Mouse (Mus musculus) liver, adult 2 months (tissue): ENCODE measurements around the gene Inpp5f. TPM values are rescaled to one million over a fixed set of nuclear protein-coding genes. Genes with fewer than 3 reads are reported as not detected.

Experiments
- DNase-seq: peaks from one replicate; pipeline ENCODE4 v3.0.0-alpha.2; 2011; ENCODE audit warnings: low read depth, low spot score; ENCODE audit errors: extremely low read depth
- H3K27ac ChIP-seq: fragments of 200-500 bp; replicated peaks from 2 replicates; pipeline ENCODE4 v1.5.1; 2012; ENCODE audit warnings: low read depth, mild to moderate bottlenecking, control low read depth, inconsistent platforms, low read length; ENCODE audit not compliant: insufficient read depth
- H3K27me3 ChIP-seq: fragments of 200-500 bp; 2 replicates; pipeline ENCODE4 v1.6.1; 2012; ENCODE audit warnings: mild to moderate bottlenecking, moderate library complexity, low read length, inconsistent platforms; ENCODE audit not compliant: control insufficient read depth, insufficient read depth
- H3K36me3 ChIP-seq: fragments of 200-500 bp; 2 replicates; pipeline ENCODE4 v1.6.1; 2012; ENCODE audit warnings: low read length, inconsistent platforms; ENCODE audit not compliant: control insufficient read depth, insufficient read depth
- H3K4me1 ChIP-seq: fragments of 200-500 bp; 2 replicates; pipeline ENCODE4 v1.6.1; 2011; ENCODE audit warnings: low read length; ENCODE audit not compliant: control insufficient read depth, insufficient read depth
- H3K4me3 ChIP-seq: fragments of 200-500 bp; 2 replicates; pipeline ENCODE4 v1.5.1; 2011; ENCODE audit warnings: low read depth, mild to moderate bottlenecking, control low read depth, low read length, moderate library complexity; ENCODE audit not compliant: insufficient read depth
- H3K79me2 ChIP-seq: fragments of 200-500 bp; 2 replicates; pipeline ENCODE4 v1.6.1; 2012; ENCODE audit warnings: inconsistent platforms, mild to moderate bottlenecking, low read length, moderate library complexity; ENCODE audit not compliant: control insufficient read depth, insufficient read depth
- H3K9ac ChIP-seq: fragments of 200-500 bp; 2 replicates; pipeline ENCODE4 v1.6.1; 2012; ENCODE audit warnings: low read depth, mild to moderate bottlenecking, control low read depth, inconsistent platforms, low read length
- CTCF ChIP-seq: fragments of 200-500 bp; IDR thresholded peaks from 2 replicates; pipeline ENCODE4 v1.5.1; 2011; ENCODE audit warnings: low read depth, low read length, control low read depth
- POLR2A ChIP-seq: fragments of 200-500 bp; IDR thresholded peaks from 2 replicates; pipeline ENCODE4 v1.6.1; 2011; ENCODE audit warnings: low read length, control low read depth; ENCODE audit not compliant: insufficient read depth; ENCODE audit errors: extremely low read depth
- WGBS: fragments of 180-500 bp; shearing (Covaris S2); methylation state at CpG from one replicate; pipeline ENCODE4 v1.1.7; 2018; 5-methylcytosine and 5-hydroxymethylcytosine counted together
- polyA plus RNA-seq: library from polyadenylated mRNA; depleted of rRNA; stranded (reverse); fragments of >200 nt; gene quantifications from 2 replicates; pipeline ENCODE4 v1.2.3, GENCODE M21; 2012
- total RNA-seq: library from RNA; depleted of rRNA; stranded (reverse); fragments of >200 nt; gene quantifications from 2 replicates; pipeline ENCODE4 v1.2.3, GENCODE M21; 2014

Gene Inpp5f
- total and polyA plus RNA-seq, 2 experiments, result 5.5 to 13.1 TPM

GRCm38 (mm10) chr7:128725189-128725588 lies 114.1 kb downstream of the Inpp5f start:
- DNase-seq, result no peak
- Histone ChIP-seq H3K4me1 (peaks cover 1% of the 10 kb centered on the region; the same call in 1 of the 2 replicates), H3K9ac (no peak overlapping the region), H3K36me3 (peaks cover 24% of the 10 kb centered on the region), H3K27ac (no peak overlapping the region), H3K79me2 (peaks cover 11% of the 10 kb centered on the region), H3K4me3 (no peak overlapping the region), H3K27me3 (no peaks in the 10 kb centered on the region)
- no peak for TF ChIP-seq POLR2A
- no peak for TF ChIP-seq CTCF
- 89% methylated on average over 9 of the region's 9 CpGs for WGBS

GRCm38 (mm10) chr7:128726999-128727398 lies 115.9 kb downstream of the Inpp5f start:
- Histone ChIP-seq H3K79me2 (peaks cover 19% of the 10 kb centered on the region), H3K4me1 (peaks cover 5% of the 10 kb centered on the region; the same call in 1 of the 2 replicates), H3K36me3 (peaks cover 15% of the 10 kb centered on the region), H3K27ac (no peak overlapping the region), H3K9ac (no peak overlapping the region), H3K27me3 (no peaks in the 10 kb centered on the region), H3K4me3 (no peak overlapping the region)
- WGBS, result 91% methylated on average over 10 of the region's 10 CpGs
- no peak for DNase-seq
- no peak for TF ChIP-seq CTCF
- no peak for TF ChIP-seq POLR2A

GRCm38 (mm10) chr7:128727701-128728100 lies 116.6 kb downstream of the Inpp5f start:
- H3K36me3 ChIP-seq, result peaks cover 12% of the 10 kb centered on the region
- no peak overlapping the region for H3K27ac ChIP-seq
- peaks cover 6% of the 10 kb centered on the region; the same call in 1 of the 2 replicates for H3K4me1 ChIP-seq
- no peak overlapping the region for H3K9ac ChIP-seq
- WGBS, result 91% methylated on average over 5 of the region's 5 CpGs
- TF ChIP-seq POLR2A, result no peak
- TF ChIP-seq CTCF, result no peak
- DNase-seq, result no peak
- no peak overlapping the region for H3K4me3 ChIP-seq
- H3K27me3 ChIP-seq, result no peaks in the 10 kb centered on the region
- peaks cover 24% of the 10 kb centered on the region for H3K79me2 ChIP-seq

- 50% methylated on average over 10 of the region's 10 CpGs for WGBS
- Histone ChIP-seq H3K79me2 (peaks cover 32% of the 10 kb centered on the region), H3K9ac (no peak overlapping the region), H3K36me3 (peaks cover 6% of the 10 kb centered on the region), H3K27me3 (no peaks in the 10 kb centered on the region), H3K4me1 (peaks cover 7% of the 10 kb centered on the region; the same call in 1 of the 2 replicates), H3K4me3 (no peak overlapping the region), H3K27ac (no peak overlapping the region)
- peak; percentile 35 for DNase-seq
- no peak for TF ChIP-seq POLR2A
These were observed 117.6 kb downstream of the Inpp5f start for GRCm38 (mm10) chr7:128728738-128729137.

- Histone ChIP-seq H3K9ac (no peak overlapping the region), H3K79me2 (peaks cover 41% of the 10 kb centered on the region), H3K4me1 (peaks cover 10% of the 10 kb centered on the region), H3K27ac (no peak overlapping the region), H3K36me3 (no peaks in the 10 kb centered on the region), H3K4me3 (no peak overlapping the region), H3K27me3 (no peaks in the 10 kb centered on the region)
- TF ChIP-seq POLR2A (no peak), CTCF (no peak)
- WGBS, result 43% methylated on average over 2 of the region's 2 CpGs
- DNase-seq, result no peak
These were observed 120.5 kb downstream of the Inpp5f start for GRCm38 (mm10) chr7:128731585-128731984.

- H3K4me3 ChIP-seq, result no peak overlapping the region
- DNase-seq, result no peak
- H3K4me1 ChIP-seq, result peaks cover 22% of the 10 kb centered on the region
- no peaks in the 10 kb centered on the region for H3K36me3 ChIP-seq
- H3K79me2 ChIP-seq, result peaks cover 44% of the 10 kb centered on the region; the same call in 1 of the 2 replicates
- WGBS, result 10% methylated on average over 5 of the region's 5 CpGs
- no peaks in the 10 kb centered on the region for H3K27me3 ChIP-seq
- TF ChIP-seq CTCF (no peak), POLR2A (no peak)
- no peak overlapping the region for H3K27ac ChIP-seq
- H3K9ac ChIP-seq, result no peak overlapping the region
These were observed 126.9 kb downstream of the Inpp5f start for GRCm38 (mm10) chr7:128738041-128738440.
